Mouse (Mus musculus) thymus, adult 18-20 months (tissue): ENCODE data around the gene Ankfn1.

Experiments
- DNase-seq, 2 experiments: peaks; one replicate each; pipeline ENCODE4 v3.0.0; 2022; ENCODE audit warnings: mixed read lengths in 2 of 2

The Ankfn1 gene

GRCm38 (mm10) chr11:89569391-89570145 is 207.9 kb downstream of the Ankfn1 start:
- no peak for DNase-seq

GRCm38 (mm10) chr11:89568246-89568645 is 209.2 kb downstream of the Ankfn1 start:
- no peak for DNase-seq

- no peak for DNase-seq
Observed at GRCm38 (mm10) chr11:89551441-89551840, 226.0 kb downstream of the Ankfn1 start.

- DNase-seq, result no peak
Observed at GRCm38 (mm10) chr11:89550921-89551320, 226.5 kb downstream of the Ankfn1 start.

GRCm38 (mm10) chr11:89548786-89549185 is 228.7 kb downstream of the Ankfn1 start:
- no peak for DNase-seq

GRCm38 (mm10) chr11:89546164-89546563 is 231.3 kb downstream of the Ankfn1 start:
- DNase-seq, result no peak

GRCm38 (mm10) chr11:89544856-89545817 is 232.3 kb downstream of the Ankfn1 start:
- DNase-seq, result no peak

- DNase-seq, result no peak
Observed at GRCm38 (mm10) chr11:89538376-89538775, 239.1 kb downstream of the Ankfn1 start.

- DNase-seq, result no peak
Observed at GRCm38 (mm10) chr11:89527800-89528430, 249.5 kb downstream of the Ankfn1 start.

- DNase-seq, result no peak
Observed at GRCm38 (mm10) chr11:89515501-89515901, 262.0 kb downstream of the Ankfn1 start.

- no peak for DNase-seq
Observed at GRCm38 (mm10) chr11:89508675-89509324, 268.7 kb downstream of the Ankfn1 start.

GRCm38 (mm10) chr11:89506595-89507245 is 270.7 kb downstream of the Ankfn1 start:
- DNase-seq, result no peak

GRCm38 (mm10) chr11:89505046-89505445 is 272.4 kb downstream of the Ankfn1 start:
- no peak for DNase-seq

- no peak for DNase-seq
Observed at GRCm38 (mm10) chr11:89501796-89502195, 275.7 kb downstream of the Ankfn1 start.

GRCm38 (mm10) chr11:89500961-89501360 is 276.5 kb downstream of the Ankfn1 start:
- DNase-seq, result no peak

GRCm38 (mm10) chr11:89481084-89481483 is 296.4 kb downstream of the Ankfn1 start:
- DNase-seq, result no peak

- no peak for DNase-seq
Observed at GRCm38 (mm10) chr11:89476927-89477326, 300.5 kb downstream of the Ankfn1 start.

- DNase-seq, result no peak
Observed at GRCm38 (mm10) chr11:89476047-89476446, 301.4 kb downstream of the Ankfn1 start.

GRCm38 (mm10) chr11:89472871-89473270 is 304.6 kb downstream of the Ankfn1 start:
- no peak for DNase-seq

- DNase-seq, result no peak
Observed at GRCm38 (mm10) chr11:89465381-89465780, 312.1 kb downstream of the Ankfn1 start.

GRCm38 (mm10) chr11:89462216-89462615 is 315.2 kb downstream of the Ankfn1 start:
- no peak for DNase-seq

GRCm38 (mm10) chr11:89459437-89459836 is 318.0 kb downstream of the Ankfn1 start:
- no peak for DNase-seq
